Mouse (Mus musculus): Measurements from ENCODE around the gene Rprd1b.

DNA sequence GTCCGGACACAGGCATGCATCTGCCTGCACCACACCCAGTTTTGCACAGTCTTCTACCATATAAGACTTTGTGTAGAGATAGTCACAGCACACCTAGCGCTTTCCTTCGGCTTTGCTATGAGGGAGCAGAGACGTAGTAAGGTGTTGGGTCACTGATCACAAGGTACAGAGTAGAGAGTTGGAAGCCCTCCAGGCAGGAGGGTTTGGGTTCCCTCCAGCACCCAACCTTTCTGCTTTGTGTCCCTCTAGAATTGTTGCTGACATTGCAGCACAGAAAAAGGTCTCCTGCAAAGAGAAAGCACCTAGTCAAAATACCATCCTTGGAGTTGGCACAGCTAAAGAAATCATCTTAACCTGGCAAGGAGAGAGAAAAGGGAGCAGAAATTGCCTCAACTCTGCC, 35.8 kb upstream of the Rprd1b start:
- TF ChIP-seq POLR2A (IDR thresholded peaks at IDR 0.05; ENCODE audit: low read depth, low read length) (no peak), CTCF (IDR thresholded peaks at IDR 0.05; ENCODE audit: extremely low read depth, insufficient read depth, insufficient read length, insufficient replicate concordance) (no peak)

Data from spleen, adult 2 months (tissue).